Mouse (Mus musculus) retina, adult 2 months (tissue): ENCODE measurements at regions not wholly inside any gene's neighbourhood (a gene's known extent, or its start where the extent isn't known, plus 50 kb on each side); places are given as distances from the start of the nearest gene placed in this dataset.

Source experiments
- DNase-seq: peaks from one replicate; pipeline ENCODE4 v3.0.0-alpha.2; 2012; ENCODE audit warnings: low read depth, low spot score

GRCm38 (mm10) chr7:125259016-125259415, 185.5 kb upstream of the Kdm8 start:
- no peak for DNase-seq

GRCm38 (mm10) chr7:125262133-125262532, 182.3 kb upstream of the Kdm8 start:
- no peak for DNase-seq

- DNase-seq = no peak
Measured at GRCm38 (mm10) chr7:125262672-125263365, 181.7 kb upstream of the Kdm8 start.

- DNase-seq = no peak
Measured at GRCm38 (mm10) chr7:125263756-125264155, 180.7 kb upstream of the Kdm8 start.

- DNase-seq = no peak
Measured at GRCm38 (mm10) chr7:125270711-125271110, 173.8 kb upstream of the Kdm8 start.

- no peak for DNase-seq
Measured at GRCm38 (mm10) chr7:125271356-125271755, 173.1 kb upstream of the Kdm8 start.

- no peak for DNase-seq
Measured at GRCm38 (mm10) chr7:125281371-125281770, 163.1 kb upstream of the Kdm8 start.

- DNase-seq = no peak
Measured at GRCm38 (mm10) chr7:125295226-125295625, 149.2 kb upstream of the Kdm8 start.

- DNase-seq = no peak
Measured at GRCm38 (mm10) chr7:125308433-125308832, 136.0 kb upstream of the Kdm8 start.

GRCm38 (mm10) chr7:125310971-125311370, 133.5 kb upstream of the Kdm8 start:
- no peak for DNase-seq

GRCm38 (mm10) chr7:125313604-125314003, 130.9 kb upstream of the Kdm8 start:
- no peak for DNase-seq

- DNase-seq = no peak
Measured at GRCm38 (mm10) chr7:125334769-125335168, 109.7 kb upstream of the Kdm8 start.

- peak; percentile 25 for DNase-seq
Measured at GRCm38 (mm10) chr7:125335586-125336165, 108.8 kb upstream of the Kdm8 start.

GRCm38 (mm10) chr7:125336826-125337225, 107.7 kb upstream of the Kdm8 start:
- DNase-seq = no peak

- DNase-seq = no peak
Measured at GRCm38 (mm10) chr7:125338177-125338751, 106.2 kb upstream of the Kdm8 start.

- DNase-seq = no peak
Measured at GRCm38 (mm10) chr7:125340326-125340905, 104.1 kb upstream of the Kdm8 start.

- no peak for DNase-seq
Measured at GRCm38 (mm10) chr7:125349606-125350005, 94.9 kb upstream of the Kdm8 start.

- DNase-seq = no peak
Measured at GRCm38 (mm10) chr7:125354211-125354610, 90.3 kb upstream of the Kdm8 start.

- no peak for DNase-seq
Measured at GRCm38 (mm10) chr7:125354956-125355355, 89.5 kb upstream of the Kdm8 start.

- DNase-seq = no peak
Measured at GRCm38 (mm10) chr7:125358016-125358415, 86.5 kb upstream of the Kdm8 start.

GRCm38 (mm10) chr7:125383021-125383420, 61.5 kb upstream of the Kdm8 start:
- DNase-seq = no peak

GRCm38 (mm10) chr7:125384171-125384570, 60.3 kb upstream of the Kdm8 start:
- no peak for DNase-seq

GRCm38 (mm10) chr7:125392536-125392935, 51.9 kb upstream of the Kdm8 start:
- no peak for DNase-seq
